Mouse (Mus musculus): ENCODE measurements at regions not wholly inside any gene's neighbourhood (a gene's known extent, or its start where the extent isn't known, plus 50 kb on each side); places are given as distances from the start of the nearest gene placed in this dataset.

- Histone ChIP-seq H3K4me1 (ENCODE audit: control insufficient read depth, insufficient read depth, low read length) (no peaks in the 10 kb centered on the region; the same call in 1 of the 2 replicates), H3K4me3 (replicated peaks; ENCODE audit: extremely low read depth, low read depth, low read length) (no peak overlapping the region)
- no peak for DNase-seq
- WGBS: 48% methylated on average over 5 of the region's 5 CpGs
- TF ChIP-seq CTCF (IDR thresholded peaks at IDR 0.05; ENCODE audit: insufficient read depth, low read length) (no peak), POLR2A (IDR thresholded peaks at IDR 0.05; ENCODE audit: borderline replicate concordance, extremely low read depth, low read depth, low read length) (no peak)
Measured at GRCm38 (mm10) chr14:115015299-115015698, 76.7 kb upstream of the Gpc5 start.

DNA sequence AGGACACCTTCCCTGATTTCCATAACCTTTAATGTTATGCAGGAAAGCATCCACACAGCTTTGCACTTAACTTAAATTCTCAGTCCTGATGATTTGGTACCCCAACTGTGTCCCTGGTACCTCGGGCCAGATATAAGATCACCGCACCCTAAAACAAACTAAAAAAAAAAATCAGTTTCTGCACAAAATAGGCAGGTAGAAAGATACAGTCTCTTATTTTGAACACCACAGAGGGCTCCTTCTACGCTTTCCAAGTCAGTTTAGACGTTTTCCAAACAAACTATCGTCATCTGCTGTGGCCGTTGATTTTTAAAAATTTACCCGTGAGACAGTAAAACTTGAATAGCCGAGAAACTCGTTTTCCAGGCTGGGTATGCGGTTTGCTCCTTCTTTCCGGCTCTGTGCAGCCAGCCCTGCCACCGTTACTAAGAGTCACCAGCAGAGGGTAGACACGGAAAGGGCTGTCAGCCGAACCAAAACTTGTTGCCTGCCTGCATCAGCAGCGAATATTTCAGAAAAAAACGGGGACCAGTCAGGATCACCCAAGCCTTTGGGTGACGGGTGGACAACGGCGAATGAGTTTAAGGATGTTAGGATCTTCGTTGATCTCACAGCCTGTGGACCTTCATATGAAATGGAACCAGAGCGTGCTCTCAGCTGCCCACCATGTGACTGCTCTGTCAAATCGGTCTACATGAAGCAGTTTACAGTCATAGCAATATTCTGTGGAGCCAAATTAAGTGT, 74.4 kb upstream of the Gpc5 start:
- peak; percentile 44 for DNase-seq
- TF ChIP-seq CTCF (IDR thresholded peaks at IDR 0.05; ENCODE audit: insufficient read depth, low read length): peak; percentile 75
- no peak for TF ChIP-seq POLR2A (IDR thresholded peaks at IDR 0.05; ENCODE audit: borderline replicate concordance, extremely low read depth, low read depth, low read length)
- 11% methylated on average over 22 of the region's 22 CpGs for WGBS
- no peaks in the 10 kb centered on the region; the same call in 1 of the 2 replicates for H3K4me1 ChIP-seq (ENCODE audit: control insufficient read depth, insufficient read depth, low read length)
- peak overlapping the region; percentile 2 for H3K4me3 ChIP-seq (replicated peaks; ENCODE audit: extremely low read depth, low read depth, low read length)

- TF ChIP-seq CTCF (IDR thresholded peaks at IDR 0.05; ENCODE audit: insufficient read depth, low read length) (no peak), POLR2A (IDR thresholded peaks at IDR 0.05; ENCODE audit: borderline replicate concordance, extremely low read depth, low read depth, low read length) (no peak)
- DNase-seq: no peak
- Histone ChIP-seq H3K4me1 (ENCODE audit: control insufficient read depth, insufficient read depth, low read length) (no peaks in the 10 kb centered on the region), H3K4me3 (replicated peaks; ENCODE audit: extremely low read depth, low read depth, low read length) (no peak overlapping the region)
- 84% methylated on average over 7 of the region's 7 CpGs for WGBS
Measured at GRCm38 (mm10) chr14:115028011-115028410, 64.0 kb upstream of the Gpc5 start.

DNA sequence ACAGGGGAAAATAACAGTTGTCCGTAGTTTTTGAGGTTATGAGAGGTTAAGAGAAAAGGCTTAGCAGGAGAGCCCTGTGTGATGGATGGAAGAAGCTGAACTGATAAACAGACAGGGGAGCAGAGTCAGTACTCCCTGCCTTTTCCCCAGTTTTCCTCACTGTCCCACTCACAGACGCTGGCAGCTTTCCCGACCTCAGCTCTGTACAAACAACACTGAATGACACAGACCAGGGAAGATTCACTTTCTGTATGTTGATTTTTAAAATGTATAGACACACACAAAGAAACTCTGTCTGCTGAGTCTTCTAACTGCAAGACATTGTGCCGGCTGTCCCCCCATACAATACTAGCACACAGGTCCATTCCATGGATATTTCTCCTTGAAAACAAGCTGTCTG, 60.3 kb upstream of the Gpc5 start:
- WGBS: 46% methylated on average over 4 of the region's 4 CpGs
- Histone ChIP-seq H3K4me1 (ENCODE audit: control insufficient read depth, insufficient read depth, low read length) (no peaks in the 10 kb centered on the region), H3K4me3 (replicated peaks; ENCODE audit: extremely low read depth, low read depth, low read length) (no peak overlapping the region)
- TF ChIP-seq POLR2A (IDR thresholded peaks at IDR 0.05; ENCODE audit: borderline replicate concordance, extremely low read depth, low read depth, low read length) (no peak), CTCF (IDR thresholded peaks at IDR 0.05; ENCODE audit: insufficient read depth, low read length) (no peak)
- DNase-seq: no peak

DNA sequence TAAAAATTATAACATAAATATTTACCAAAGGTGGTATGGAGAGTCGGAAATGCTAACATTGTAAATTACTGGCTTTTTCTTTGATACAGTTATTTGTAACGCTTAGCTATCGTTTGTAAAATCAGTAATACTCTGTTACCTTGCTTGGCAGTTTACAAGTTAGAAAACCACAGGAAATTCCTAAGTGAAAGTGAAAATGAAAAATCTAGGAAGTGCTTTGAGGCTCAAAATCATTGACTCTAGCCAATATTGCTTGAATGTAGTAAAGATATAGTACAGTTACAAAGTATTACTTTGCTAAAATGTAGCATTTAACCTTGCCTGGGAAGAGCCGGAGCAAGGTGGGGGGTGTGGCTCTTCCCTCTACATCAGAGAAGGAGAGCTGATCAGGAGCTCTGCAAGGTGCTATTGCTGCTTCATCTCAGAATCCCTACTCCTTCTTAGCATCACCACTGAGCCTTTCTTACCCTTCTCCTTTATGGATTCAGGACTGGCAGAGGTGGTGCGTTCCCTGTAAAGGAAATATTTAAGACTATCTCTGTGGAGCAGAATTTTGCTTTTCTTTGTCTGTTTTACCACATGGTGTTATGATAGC, 58.5 kb upstream of the Gpc5 start:
- WGBS: 55% methylated on average over 5 of the region's 5 CpGs
- DNase-seq: no peak
- Histone ChIP-seq H3K4me3 (replicated peaks; ENCODE audit: extremely low read depth, low read depth, low read length) (no peak overlapping the region), H3K4me1 (ENCODE audit: control insufficient read depth, insufficient read depth, low read length) (no peaks in the 10 kb centered on the region)
- TF ChIP-seq POLR2A (IDR thresholded peaks at IDR 0.05; ENCODE audit: borderline replicate concordance, extremely low read depth, low read depth, low read length) (no peak), CTCF (IDR thresholded peaks at IDR 0.05; ENCODE audit: insufficient read depth, low read length) (no peak)

DNA sequence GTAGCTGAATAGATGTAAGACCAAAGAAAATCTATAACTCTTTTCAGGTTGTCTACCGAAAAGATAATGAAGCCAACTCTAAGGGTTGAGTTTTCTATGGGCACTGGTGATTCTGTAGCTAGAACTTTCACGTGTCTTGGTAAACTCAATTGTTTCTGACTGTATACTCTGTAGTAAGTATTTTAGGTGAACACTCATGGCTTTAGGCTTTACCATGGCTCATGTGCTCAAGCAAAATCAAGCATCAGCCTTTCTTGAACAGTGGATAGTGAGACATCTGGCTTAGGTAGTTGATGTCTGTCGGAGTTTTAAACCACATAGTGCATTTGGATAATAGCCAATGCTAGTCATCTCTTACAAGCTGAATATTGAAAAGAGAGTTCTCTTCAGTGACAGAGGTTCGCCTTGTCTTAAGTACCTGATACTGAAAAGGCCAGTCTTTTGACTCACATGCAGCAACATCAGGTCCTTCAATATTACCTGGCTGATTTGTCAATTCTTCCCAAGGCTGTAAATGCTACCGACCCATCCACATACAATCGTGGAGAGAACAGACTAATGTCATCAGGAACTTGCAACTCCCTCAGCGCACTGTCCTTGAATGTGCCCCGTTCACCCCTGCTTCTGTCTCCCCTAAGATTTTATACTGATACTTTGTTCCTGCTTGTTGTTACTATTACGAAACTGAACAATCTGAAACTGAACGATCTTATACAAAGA, 57.1 kb upstream of the Gpc5 start:
- H3K4me3 ChIP-seq (replicated peaks; ENCODE audit: extremely low read depth, low read depth, low read length): no peak overlapping the region
- no peak for DNase-seq
- TF ChIP-seq CTCF (IDR thresholded peaks at IDR 0.05; ENCODE audit: insufficient read depth, low read length) (no peak), POLR2A (IDR thresholded peaks at IDR 0.05; ENCODE audit: borderline replicate concordance, extremely low read depth, low read depth, low read length) (no peak)
- H3K4me1 ChIP-seq (ENCODE audit: control insufficient read depth, insufficient read depth, low read length): no peaks in the 10 kb centered on the region; the same call in 1 of the 2 replicates
- 79% methylated on average over 10 of the region's 10 CpGs for WGBS

DNA sequence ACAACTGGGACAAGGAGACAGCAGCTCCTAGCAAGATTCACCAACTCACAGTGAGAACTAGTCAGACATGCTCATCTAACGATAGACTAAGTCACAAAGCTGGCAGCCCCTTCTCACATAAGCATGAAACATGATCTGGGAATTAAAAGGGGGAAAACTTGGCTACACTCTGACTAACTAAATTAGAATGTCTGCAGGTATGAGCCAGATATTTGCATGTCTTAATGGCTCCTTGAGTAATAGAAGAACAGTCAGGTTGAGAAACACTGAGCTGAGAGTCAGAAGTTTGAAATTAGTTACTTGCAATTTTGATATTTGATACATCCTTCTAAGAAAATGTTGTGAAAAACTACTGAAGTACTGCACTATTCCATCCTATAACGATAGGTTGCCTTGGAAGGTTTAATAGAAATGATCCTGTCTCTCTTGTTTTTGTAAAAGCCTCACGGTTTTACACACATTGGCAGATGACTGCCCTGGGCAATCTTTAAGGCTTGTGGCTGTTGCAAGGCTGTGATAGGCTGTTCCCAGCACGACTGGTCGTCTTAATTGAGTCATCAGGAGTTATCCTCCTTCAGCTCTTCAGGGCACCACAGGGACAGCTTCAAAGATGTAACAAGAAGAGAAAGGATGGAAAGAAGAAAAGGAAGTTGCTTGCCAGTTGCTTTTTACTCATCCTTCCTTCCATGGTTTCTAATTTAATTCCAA, 54.8 kb upstream of the Gpc5 start:
- whole genome bisulfite sequencing: 62% methylated on average over 5 of the region's 5 CpGs

GRCm38 (mm10) chr14:115038788-115039187, 53.2 kb upstream of the Gpc5 start:
- H3K4me1 ChIP-seq (ENCODE audit: control insufficient read depth, insufficient read depth, low read length): peaks cover 2% of the 10 kb centered on the region; the same call in 1 of the 2 replicates
- no peak for DNase-seq
- H3K4me3 ChIP-seq (replicated peaks; ENCODE audit: extremely low read depth, low read depth, low read length): no peak overlapping the region
- no peak for TF ChIP-seq POLR2A (IDR thresholded peaks at IDR 0.05; ENCODE audit: borderline replicate concordance, extremely low read depth, low read depth, low read length)
- no peak for TF ChIP-seq CTCF (IDR thresholded peaks at IDR 0.05; ENCODE audit: insufficient read depth, low read length)
- WGBS: 77% methylated on average over 5 of the region's 5 CpGs

More for the DNA sequence above, 54.8 kb upstream of the Gpc5 start:
- H3K4me1 ChIP-seq (ENCODE audit: control insufficient read depth, insufficient read depth, low read length): peaks cover 2% of the 10 kb centered on the region; the same call in 1 of the 2 replicates
- H3K4me3 ChIP-seq (replicated peaks; ENCODE audit: extremely low read depth, low read depth, low read length): no peak overlapping the region
- no peak for DNase-seq
- TF ChIP-seq POLR2A (IDR thresholded peaks at IDR 0.05; ENCODE audit: borderline replicate concordance, extremely low read depth, low read depth, low read length) (no peak), CTCF (IDR thresholded peaks at IDR 0.05; ENCODE audit: insufficient read depth, low read length) (no peak)

DNA sequence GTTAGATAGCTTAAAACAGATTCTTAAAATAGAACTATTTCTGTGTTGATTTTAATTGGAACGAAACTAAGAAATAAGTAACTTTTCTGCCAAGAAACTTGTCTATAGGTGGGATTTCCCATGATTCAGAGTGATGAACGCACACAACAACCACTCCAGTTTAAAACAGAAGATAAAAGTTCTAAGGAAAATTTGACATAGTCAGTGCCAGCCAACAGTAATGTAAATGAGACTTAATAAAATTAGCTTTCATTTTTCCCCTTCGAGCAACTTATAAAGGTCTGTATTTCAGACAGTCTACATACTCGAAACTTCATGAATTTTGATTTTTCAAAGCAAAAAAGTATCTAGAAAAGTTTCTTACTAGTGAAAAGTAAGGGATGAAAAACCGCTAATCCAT, 52.5 kb upstream of the Gpc5 start:
- Histone ChIP-seq H3K4me1 (ENCODE audit: control insufficient read depth, insufficient read depth, low read length) (peaks cover 2% of the 10 kb centered on the region; the same call in 1 of the 2 replicates), H3K4me3 (replicated peaks; ENCODE audit: extremely low read depth, low read depth, low read length) (no peak overlapping the region)
- 58% methylated on average over 5 of the region's 5 CpGs for WGBS
- TF ChIP-seq CTCF (IDR thresholded peaks at IDR 0.05; ENCODE audit: insufficient read depth, low read length): no peak
- TF ChIP-seq POLR2A (IDR thresholded peaks at IDR 0.05; ENCODE audit: borderline replicate concordance, extremely low read depth, low read depth, low read length): no peak
- DNase-seq: no peak
